Mouse (Mus musculus): ENCODE data around the gene Prss32.
"Not testable (repeated sequence)": the region's sequence is repeated elsewhere in the genome, so short reads cannot be mapped to it uniquely, and the experiment has no call there.

Prss32 gene

DNA sequence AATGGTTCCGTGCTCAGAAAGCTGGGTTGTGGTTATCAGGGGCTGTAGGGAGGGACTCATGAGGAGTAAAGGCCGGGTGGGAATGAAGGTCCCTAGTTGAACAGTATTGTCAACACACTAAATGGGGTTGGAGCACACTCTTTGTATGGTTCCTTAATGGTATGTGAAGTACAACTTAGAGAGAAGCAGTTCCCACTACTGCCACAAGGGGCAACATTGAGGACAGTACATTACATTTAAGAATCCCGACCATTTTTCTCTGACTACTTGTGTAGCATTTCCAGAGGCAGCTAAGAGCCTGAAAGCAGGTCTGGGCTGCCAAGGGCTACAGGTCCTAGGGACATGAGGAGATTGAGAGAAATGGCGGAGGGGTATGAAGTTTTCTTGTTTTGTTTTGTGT lies 2.5 kb upstream of the Prss32 start:
- peak in 1 of 2 experiments; percentile 47 for DNase-seq (ENCODE audit: low read depth in 1 of 2, low spot score in 2 of 2)

- DNase-seq (ENCODE audit: low read depth in 1 of 2, low spot score in 2 of 2), result no peak
Measured at GRCm38 (mm10) chr17:23843141-23843811, 379 bp upstream of the Prss32 start.

- no peak for DNase-seq (ENCODE audit: low read depth in 1 of 2, low spot score in 2 of 2)
Measured at GRCm38 (mm10) chr17:23850028-23850427, 6.4 kb downstream of the Prss32 start.

GRCm38 (mm10) chr17:23850853-23851749 lies 7.4 kb downstream of the Prss32 start:
- DNase-seq (ENCODE audit: low read depth in 1 of 2, low spot score in 2 of 2), result peak in 1 of 2 experiments; percentile 50

DNA sequence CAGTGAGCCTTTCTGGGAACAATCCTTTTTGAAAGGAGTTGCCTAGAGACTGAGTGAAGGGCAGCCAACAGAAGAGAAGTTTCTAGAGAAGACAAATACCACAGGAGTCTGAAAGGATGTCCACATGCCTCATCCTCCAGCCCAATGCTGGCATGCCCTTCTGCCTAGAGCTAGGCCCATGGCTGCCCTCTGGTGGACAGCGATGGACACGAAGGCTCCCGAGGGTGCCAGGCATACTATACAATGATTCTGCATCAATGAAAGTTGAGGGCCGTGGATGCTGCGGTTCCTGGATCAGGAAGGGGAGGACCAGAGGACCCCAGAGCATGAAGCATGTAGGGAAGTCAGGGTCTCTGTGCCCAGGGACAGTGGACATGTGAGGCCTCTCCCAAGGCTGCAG lies 9.6 kb downstream of the Prss32 start:
- DNase-seq (ENCODE audit: low read depth in 1 of 2, low spot score in 2 of 2), result peak in 1 of 2 experiments; percentile 44

DNA sequence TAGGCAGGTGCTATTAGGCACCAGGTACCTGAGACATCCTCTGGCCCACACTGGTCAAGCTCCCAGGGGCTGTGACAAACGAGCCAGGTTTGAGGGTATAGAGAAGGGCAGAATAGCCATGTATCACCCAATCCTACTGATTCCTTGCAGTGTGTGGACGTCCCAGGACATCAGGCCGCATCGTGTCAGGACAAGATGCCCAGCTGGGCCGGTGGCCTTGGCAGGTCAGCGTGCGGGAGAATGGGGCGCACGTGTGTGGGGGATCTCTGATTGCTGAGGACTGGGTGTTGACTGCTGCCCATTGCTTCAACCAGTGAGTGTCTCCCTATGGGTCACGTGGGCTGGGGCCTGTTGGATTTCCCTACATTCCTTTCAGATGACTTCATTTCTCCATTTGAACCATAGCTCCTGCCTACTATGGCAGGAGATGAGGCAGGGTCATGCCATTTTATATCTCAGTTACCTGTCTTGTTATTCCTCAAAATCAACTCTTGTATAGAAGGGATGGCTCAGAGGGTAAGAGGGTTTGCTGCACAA lies 10.6 kb downstream of the Prss32 start:
- DNase-seq (ENCODE audit: low read depth in 1 of 2, low spot score in 2 of 2), result no peak

GRCm38 (mm10) chr17:23857193-23857592 lies 13.5 kb downstream of the Prss32 start:
- DNase-seq (ENCODE audit: low read depth in 1 of 2, low spot score in 2 of 2), result no peak

GRCm38 (mm10) chr17:23857913-23858312 lies 14.3 kb downstream of the Prss32 start:
- no peak for DNase-seq (ENCODE audit: low read depth in 1 of 2, low spot score in 2 of 2)

- no peak for DNase-seq (ENCODE audit: low read depth in 1 of 2, low spot score in 2 of 2)
Measured at GRCm38 (mm10) chr17:23862926-23863325, 19.3 kb downstream of the Prss32 start.

DNA sequence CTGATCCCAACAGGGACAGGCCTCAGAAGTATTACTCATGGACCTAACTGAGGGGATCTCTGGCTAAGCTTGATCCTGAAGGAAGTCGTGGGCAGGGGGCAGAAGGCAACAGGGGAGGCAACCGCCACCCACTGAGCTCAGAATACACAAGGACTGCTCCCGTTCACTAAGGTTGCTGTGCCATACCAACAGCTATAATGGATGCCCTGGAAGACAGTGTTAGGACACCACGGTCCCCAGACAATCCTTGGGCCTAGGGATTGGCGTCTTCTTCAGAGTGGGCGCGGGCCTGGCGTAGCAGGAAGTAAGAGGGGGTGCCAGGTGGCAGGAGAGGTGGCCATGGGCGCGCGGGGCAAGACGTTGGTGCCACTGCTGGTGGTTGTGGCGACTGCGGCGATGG lies 24.1 kb downstream of the Prss32 start, which contains the start of gene Prss21:
Gene Prss21 (plus strand): TSS at position 301 of the 400 bp plus-strand sequence.
- no peak for DNase-seq (ENCODE audit: low read depth in 1 of 2, low spot score in 2 of 2)

GRCm38 (mm10) chr17:23868513-23868912 lies 24.9 kb downstream of the Prss32 start:
- peak; percentile 22 to 56 for DNase-seq (ENCODE audit: low read depth in 1 of 2, low spot score in 2 of 2)

GRCm38 (mm10) chr17:23873884-23874856 lies 30.5 kb downstream of the Prss32 start:
- DNase-seq (ENCODE audit: low read depth in 1 of 2, low spot score in 2 of 2), result no peak

DNA sequence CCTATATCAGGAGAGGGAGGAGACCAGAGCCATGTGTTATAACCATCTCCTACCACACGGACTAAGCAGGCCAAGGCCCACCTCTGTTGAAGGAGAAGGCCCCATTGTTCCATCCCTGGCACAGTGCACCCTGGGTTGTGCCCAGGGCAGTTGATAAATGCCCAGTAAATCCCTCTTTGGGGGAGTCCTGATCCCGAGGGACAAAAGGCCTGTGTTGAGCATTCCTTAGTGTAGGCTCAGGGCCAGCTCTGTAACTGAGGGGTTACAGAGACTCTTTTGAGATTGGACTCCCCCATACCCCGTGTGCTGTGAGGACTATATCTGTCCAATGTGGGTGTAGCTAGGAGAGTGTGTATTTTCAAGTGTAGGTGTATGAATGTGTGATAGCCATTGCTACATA lies 33.1 kb downstream of the Prss32 start:
- DNase-seq (ENCODE audit: low read depth in 1 of 2, low spot score in 2 of 2), result no peak

DNA sequence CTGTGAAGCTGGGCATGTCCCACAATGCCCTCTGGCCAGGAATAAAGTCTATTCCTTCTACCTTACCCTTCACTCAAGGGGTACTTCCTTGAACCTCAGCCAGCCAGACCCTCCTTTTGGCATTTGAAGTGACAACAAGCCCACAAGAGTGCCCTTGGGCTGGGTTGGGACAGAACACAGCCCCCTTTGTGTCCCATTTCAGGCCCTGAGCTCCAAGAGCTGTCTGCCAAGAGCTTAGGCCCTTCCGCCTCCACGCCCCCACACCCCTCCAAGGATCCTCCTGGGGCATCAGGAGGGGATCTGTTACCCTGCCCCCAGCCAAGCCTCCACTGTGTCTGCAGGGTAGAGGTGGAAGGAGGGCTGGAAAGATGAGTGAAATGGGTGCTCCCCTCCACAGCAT lies 33.5 kb downstream of the Prss32 start:
- no peak for DNase-seq (ENCODE audit: low read depth in 1 of 2, low spot score in 2 of 2)

DNA sequence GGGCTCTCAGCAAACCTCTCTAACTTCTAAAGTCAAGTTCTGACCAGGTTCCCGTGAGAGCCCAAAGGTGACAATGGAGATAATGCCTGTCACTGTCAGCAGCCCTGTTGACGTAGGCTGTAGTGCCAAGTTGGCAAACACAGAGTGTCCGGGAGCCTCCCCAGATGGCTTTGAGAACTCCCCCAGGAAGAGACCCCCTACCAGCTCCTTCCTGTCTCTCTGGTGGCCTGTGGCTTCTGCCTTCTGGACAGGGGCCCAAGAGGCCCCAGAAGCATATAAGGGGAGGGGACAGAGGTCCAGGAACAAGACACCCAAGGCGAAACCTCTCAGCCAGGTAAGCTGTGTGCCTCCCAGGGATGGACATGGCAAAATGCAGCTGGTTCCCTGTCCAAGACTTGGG lies 36.9 kb downstream of the Prss32 start, which contains the start of the genes Dcpp1 and Dcpp2:
Gene Dcpp1 (plus strand): TSS at position 301 of the 400 bp plus-strand sequence.
Gene Dcpp2 (plus strand): TSS at position 305 of the 400 bp plus-strand sequence.
- DNase-seq (ENCODE audit: low read depth in 1 of 2, low spot score in 2 of 2), result not testable (repeated sequence)
